Mouse (Mus musculus) embryonic facial prominence, embryonic 15.5 days (tissue): ENCODE results near the gene Fam213a. TPM values are rescaled to one million over a fixed set of nuclear protein-coding genes. Genes with fewer than 3 reads are reported as not detected.
"Not testable (repeated sequence)": the region's sequence is repeated elsewhere in the genome, so short reads cannot be mapped to it uniquely, and the experiment has no call there.

Source experiments
- ATAC-seq: fragments of 200-750 bp; cut with Nextera tagmentation; 2 replicates; pipeline ENCODE4 v1.8.0; 2017; ENCODE audit warnings: low read depth, moderate TSS enrichment; ENCODE audit not compliant: insufficient number of reproducible peaks, low FRiP score, low TSS enrichment
- H3K27ac ChIP-seq: fragments of 300-500 bp; sonication (generic); replicated peaks from 2 replicates; pipeline ENCODE4 v1.5.1; 2015; ENCODE audit warnings: mild to moderate bottlenecking, inconsistent platforms
- H3K27me3 ChIP-seq: fragments of 300-500 bp; sonication (generic); 2 replicates; pipeline ENCODE4 v1.6.1; 2015; ENCODE audit warnings: inconsistent platforms
- H3K36me3 ChIP-seq: fragments of 300-500 bp; sonication (generic); 2 replicates; pipeline ENCODE4 v1.6.1; 2015; ENCODE audit warnings: mild to moderate bottlenecking, inconsistent platforms
- H3K4me1 ChIP-seq: fragments of 300-500 bp; sonication (generic); 2 replicates; pipeline ENCODE4 v1.6.1; 2015; ENCODE audit warnings: inconsistent platforms
- H3K4me2 ChIP-seq: fragments of 300-500 bp; sonication (generic); replicated peaks from 2 replicates; pipeline ENCODE4 v1.6.1; 2015; ENCODE audit warnings: mild to moderate bottlenecking, inconsistent platforms
- H3K4me3 ChIP-seq: fragments of 300-500 bp; sonication (generic); replicated peaks from 2 replicates; pipeline ENCODE4 v1.5.1; 2015; ENCODE audit warnings: mild to moderate bottlenecking, inconsistent platforms
- H3K9ac ChIP-seq: fragments of 300-500 bp; sonication (generic); 2 replicates; pipeline ENCODE4 v1.6.1; 2015; ENCODE audit warnings: inconsistent platforms
- H3K9me3 ChIP-seq: fragments of 300-500 bp; sonication (generic); replicated peaks from 2 replicates; pipeline ENCODE4 v1.6.1; 2016; ENCODE audit warnings: inconsistent platforms
- WGBS: fragments of 180-500 bp; shearing (Covaris S2); methylation state at CpG from one replicate; pipeline ENCODE4 v1.1.7; 2015; 5-methylcytosine and 5-hydroxymethylcytosine counted together
- polyA plus RNA-seq: library from polyadenylated mRNA; unstranded; fragments of >200 nt; fragmentation: Nextera tagmentation; extraction: Ambion mirVana; gene quantifications from 2 replicates; pipeline ENCODE4 v1.2.1, GENCODE M21; 2015

Gene Fam213a
- polyA plus RNA-seq, result 89.0 and 91.4 TPM in 2 replicates

DNA sequence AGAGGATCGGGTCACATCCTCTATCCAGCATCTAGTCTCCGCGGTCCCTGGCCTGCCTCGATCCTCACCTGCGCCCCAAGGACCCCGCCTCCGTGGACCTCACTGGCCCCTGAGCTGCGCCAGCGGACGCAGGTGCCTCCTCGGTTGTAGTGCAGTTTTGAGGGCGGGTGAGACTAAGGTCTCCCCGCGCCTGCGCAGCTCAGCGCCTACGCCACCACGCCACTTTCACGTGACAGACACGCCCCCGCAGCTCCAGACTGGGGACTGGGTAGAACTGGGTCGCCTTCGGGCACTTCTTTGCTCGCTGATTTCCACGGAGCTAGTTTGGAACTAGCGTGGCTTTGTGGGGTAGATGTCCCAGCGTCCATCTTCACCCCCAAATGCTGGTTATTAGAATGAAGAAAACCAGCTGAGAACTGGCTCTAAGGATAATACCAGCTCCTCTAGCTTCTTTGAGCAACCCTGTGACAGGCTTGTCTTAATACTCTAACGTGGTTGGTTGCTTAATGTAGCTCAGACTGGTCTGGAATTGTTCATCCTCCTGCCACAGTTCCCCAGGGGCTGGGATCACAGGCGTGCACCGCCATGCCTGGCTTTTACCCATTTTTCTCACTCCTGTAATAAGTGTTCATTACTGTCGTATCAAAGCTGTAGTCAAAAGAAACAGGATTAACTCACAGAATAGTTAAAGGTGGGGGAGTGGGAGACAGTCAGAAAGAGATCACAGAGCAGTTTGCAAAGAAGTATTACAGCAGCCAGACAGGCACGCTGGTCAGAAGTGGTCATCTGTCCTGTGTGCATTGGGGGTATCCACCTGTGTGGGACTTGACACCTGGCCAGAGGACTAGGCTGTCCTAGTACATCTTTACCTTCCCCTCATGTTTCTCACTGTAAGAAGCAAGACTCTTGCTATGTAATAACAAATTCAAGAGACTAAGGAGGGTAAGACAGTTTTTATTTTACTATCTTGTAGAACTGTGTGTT lies at the start of gene Fam213a:
TSS of gene Fam213a (minus strand) at position 159 of the 984 bp plus-strand sequence.
- WGBS, result 3% methylated on average over 32 of the region's 32 CpGs
- Histone ChIP-seq H3K4me2 (peak within 1 kb of the TSS; percentile 89), H3K4me3 (peak within 1 kb of the TSS; percentile 60), H3K36me3 (no peaks in the 10 kb centered on the region), H3K9ac (peak within 1 kb of the TSS; percentile 44), H3K4me1 (peaks cover 9% of the 10 kb centered on the region; the same call in 1 of the 2 replicates), H3K27me3 (no peaks in the 10 kb centered on the region), H3K9me3 (no peaks in the 10 kb centered on the region), H3K27ac (peak within 1 kb of the TSS; percentile 73)
- ATAC-seq, result peak; percentile 91

DNA sequence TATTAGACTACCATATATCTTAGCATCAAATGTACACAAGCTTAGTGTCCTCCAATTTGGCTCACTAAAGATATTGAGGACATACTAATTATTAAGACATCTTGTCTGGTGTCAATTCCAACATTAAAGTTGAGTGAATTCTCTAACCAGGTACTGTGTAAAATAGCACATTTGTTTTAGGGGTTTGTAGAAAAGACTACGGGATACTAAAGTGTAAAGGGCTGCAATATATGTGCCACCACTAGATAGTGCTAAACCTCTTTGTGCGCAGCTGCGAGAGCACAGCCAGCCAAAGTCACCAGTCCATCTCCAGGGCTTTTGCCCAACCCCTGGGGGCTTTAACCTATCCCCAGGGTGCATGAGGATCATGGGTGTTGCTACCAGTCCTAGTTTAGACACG lies 39.6 kb upstream of the Fam213a start:
- H3K27me3 ChIP-seq, H3K27ac ChIP-seq, H3K4me1 ChIP-seq, H3K9me3 ChIP-seq, H3K4me3 ChIP-seq, ATAC-seq, H3K4me2 ChIP-seq, H3K36me3 ChIP-seq, H3K9ac ChIP-seq: not testable (repeated sequence)
- 71% methylated on average over 3 of the region's 4 CpGs for WGBS

GRCm38 (mm10) chr14:41052481-41052880 lies 38.9 kb upstream of the Fam213a start:
- Histone ChIP-seq H3K36me3 (no peaks in the 10 kb centered on the region), H3K4me1 (no peaks in the 10 kb centered on the region), H3K27me3 (no peaks in the 10 kb centered on the region), H3K9ac (no peak overlapping the region), H3K27ac (no peak overlapping the region), H3K9me3 (no peaks in the 10 kb centered on the region), H3K4me2 (no peak overlapping the region), H3K4me3 (no peak overlapping the region)
- 79% methylated on average over 5 of the region's 5 CpGs for WGBS
- no peak for ATAC-seq

DNA sequence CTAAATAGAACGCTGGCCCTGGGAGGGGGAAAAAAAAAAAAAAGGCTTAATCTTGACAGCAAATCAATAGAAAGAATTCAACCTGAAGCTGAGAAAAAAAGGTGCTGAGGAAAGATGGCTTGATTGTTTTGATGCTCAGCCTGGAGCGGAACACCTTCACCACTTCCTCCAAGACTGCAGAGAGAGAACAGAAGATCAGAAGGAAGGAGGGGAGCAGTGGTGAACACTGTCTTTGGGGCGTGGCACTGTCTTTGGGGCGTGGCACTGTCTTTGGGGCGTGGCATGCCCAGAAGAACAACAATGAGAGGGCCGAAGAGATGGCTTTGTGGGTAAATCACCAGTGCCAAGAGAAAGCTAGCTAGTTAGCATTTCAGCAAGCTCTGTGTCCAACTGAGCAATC lies 36.9 kb upstream of the Fam213a start:
- Histone ChIP-seq H3K27ac (no peak overlapping the region), H3K36me3 (no peaks in the 10 kb centered on the region), H3K4me3 (no peak overlapping the region), H3K4me1 (no peaks in the 10 kb centered on the region), H3K9ac (no peak overlapping the region), H3K4me2 (no peak overlapping the region), H3K27me3 (no peaks in the 10 kb centered on the region), H3K9me3 (no peaks in the 10 kb centered on the region)
- no peak for ATAC-seq
- 70% methylated on average over 6 of the region's 6 CpGs for WGBS

DNA sequence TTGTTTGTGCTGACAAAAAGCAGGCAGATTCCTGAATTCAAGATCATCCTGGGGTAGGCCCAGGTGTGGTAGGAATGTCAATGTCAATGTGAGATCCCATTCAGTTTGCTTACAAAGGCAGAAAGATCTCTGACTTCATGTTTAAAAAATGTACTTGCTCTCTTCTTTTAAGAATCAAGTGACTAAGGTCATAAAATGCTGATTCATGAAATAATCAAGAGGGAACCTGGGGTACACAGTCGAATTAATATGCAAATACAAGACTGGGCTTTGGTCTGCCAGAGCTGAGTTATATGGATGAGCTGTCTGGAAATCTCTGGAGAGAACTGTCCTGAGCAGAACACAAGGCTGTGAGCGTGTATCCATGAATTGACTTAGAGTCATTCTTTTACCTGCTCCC lies 33.8 kb upstream of the Fam213a start:
- 73% methylated on average over 2 of the region's 2 CpGs for WGBS
- no peaks in the 10 kb centered on the region for H3K4me1 ChIP-seq
- no peaks in the 10 kb centered on the region for H3K27me3 ChIP-seq
- ATAC-seq, result no peak
- no peak overlapping the region for H3K9ac ChIP-seq
- H3K9me3 ChIP-seq, result no peaks in the 10 kb centered on the region
- H3K27ac ChIP-seq, result no peak overlapping the region
- H3K36me3 ChIP-seq, result no peaks in the 10 kb centered on the region
- H3K4me3 ChIP-seq, result no peak overlapping the region
- H3K4me2 ChIP-seq, result no peak overlapping the region

DNA sequence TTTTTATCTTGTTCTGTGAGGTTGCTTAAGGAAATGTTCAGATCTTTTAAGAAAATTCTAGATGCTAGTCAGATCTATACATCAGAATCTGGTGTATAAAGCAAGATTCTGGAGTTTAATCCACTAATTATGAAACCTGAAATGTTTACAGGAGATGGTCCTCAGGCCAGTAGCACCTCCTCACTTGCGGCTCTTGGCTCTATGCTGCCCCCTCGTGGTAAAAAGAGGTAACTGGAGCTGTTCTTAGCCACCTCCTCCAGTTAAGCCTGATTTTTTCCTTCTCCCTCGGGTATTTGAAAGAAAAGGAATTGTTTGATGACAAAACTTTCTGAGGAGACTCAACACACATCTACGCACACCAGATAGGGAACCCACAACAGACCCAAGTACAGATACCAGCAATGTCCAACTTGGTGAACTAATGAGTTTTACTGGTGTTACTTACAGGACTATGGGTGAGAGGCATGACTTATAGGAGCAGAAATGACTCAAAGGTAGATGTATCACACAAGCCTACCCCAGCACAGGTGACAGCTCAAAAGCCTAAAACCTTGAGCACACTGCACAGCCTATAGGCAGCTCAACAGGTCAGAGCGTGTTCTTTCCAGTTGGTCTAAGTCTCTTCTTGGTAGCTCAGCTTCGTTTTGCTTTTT lies 21.7 kb upstream of the Fam213a start:
- no peaks in the 10 kb centered on the region for H3K4me1 ChIP-seq
- ATAC-seq, result no peak
- no peak overlapping the region for H3K27ac ChIP-seq
- no peaks in the 10 kb centered on the region for H3K36me3 ChIP-seq
- H3K4me2 ChIP-seq, result no peak overlapping the region
- no peak overlapping the region for H3K9ac ChIP-seq
- 29% methylated on average over 6 of the region's 6 CpGs for WGBS
- no peaks in the 10 kb centered on the region for H3K27me3 ChIP-seq
- no peaks in the 10 kb centered on the region for H3K9me3 ChIP-seq
- H3K4me3 ChIP-seq, result no peak overlapping the region

GRCm38 (mm10) chr14:41033135-41034110 lies 19.8 kb upstream of the Fam213a start:
- ATAC-seq, result no peak
- Histone ChIP-seq H3K9me3 (no peaks in the 10 kb centered on the region), H3K4me1 (no peaks in the 10 kb centered on the region), H3K4me3 (no peak overlapping the region), H3K27me3 (no peaks in the 10 kb centered on the region), H3K4me2 (no peak overlapping the region), H3K36me3 (no peaks in the 10 kb centered on the region), H3K9ac (no peak overlapping the region), H3K27ac (no peak overlapping the region)
- WGBS, result 57% methylated on average over 13 of the region's 13 CpGs

DNA sequence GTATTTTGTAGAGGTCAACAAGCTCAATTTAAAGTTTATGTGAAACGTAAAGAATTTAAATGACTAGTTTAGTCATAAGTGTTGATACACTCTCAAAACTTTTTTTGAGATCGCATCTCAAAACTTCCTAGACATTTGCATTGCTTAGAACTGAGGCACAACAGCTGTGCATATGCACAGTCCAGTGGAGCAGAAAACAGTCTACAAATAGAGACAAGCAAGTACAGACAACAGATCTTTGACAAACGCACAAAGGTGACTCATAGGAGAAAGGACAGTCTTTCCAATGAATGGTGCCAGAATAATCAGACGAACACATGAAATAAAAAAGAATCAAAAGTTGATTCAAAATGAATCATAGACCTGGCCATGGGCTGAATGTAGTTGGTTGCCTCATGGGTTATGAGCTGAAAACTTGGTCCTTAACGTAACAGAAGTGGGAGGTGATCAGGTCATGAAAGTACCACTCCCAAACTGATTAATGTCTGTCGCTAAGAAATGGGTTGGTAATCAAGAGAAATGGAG lies 17.5 kb upstream of the Fam213a start:
- H3K27me3 ChIP-seq, result no peaks in the 10 kb centered on the region
- no peak overlapping the region for H3K4me2 ChIP-seq
- 89% methylated on average over 6 of the region's 6 CpGs for WGBS
- H3K9ac ChIP-seq, result no peak overlapping the region
- ATAC-seq, result no peak
- H3K9me3 ChIP-seq, result no peaks in the 10 kb centered on the region
- H3K36me3 ChIP-seq, result no peaks in the 10 kb centered on the region
- no peaks in the 10 kb centered on the region for H3K4me1 ChIP-seq
- H3K27ac ChIP-seq, result no peak overlapping the region
- no peak overlapping the region for H3K4me3 ChIP-seq

DNA sequence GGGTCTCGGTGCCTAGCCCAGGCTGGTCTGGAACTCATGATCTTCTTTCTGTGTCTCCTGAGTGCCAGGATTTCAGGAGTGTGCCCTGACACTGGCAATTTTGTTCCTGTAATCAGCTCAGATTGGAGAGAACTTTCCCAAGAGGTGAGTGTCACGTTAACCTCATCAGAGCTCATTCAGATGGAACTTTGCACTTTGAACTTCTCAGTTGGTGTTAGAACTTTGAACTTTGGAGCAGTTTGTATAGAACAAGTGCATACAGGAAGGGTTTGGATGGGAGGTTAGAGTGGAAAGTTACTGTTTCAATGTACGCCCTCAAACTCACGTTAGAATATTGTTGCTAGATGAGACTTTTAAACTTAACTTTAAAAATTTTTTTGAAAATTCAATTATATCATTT lies 15.7 kb upstream of the Fam213a start:
- H3K27me3 ChIP-seq, result no peaks in the 10 kb centered on the region
- H3K9ac ChIP-seq, result no peak overlapping the region
- WGBS, result 72% methylated on average over 4 of the region's 4 CpGs
- no peak for ATAC-seq
- H3K4me1 ChIP-seq, result no peaks in the 10 kb centered on the region
- H3K9me3 ChIP-seq, result no peaks in the 10 kb centered on the region
- no peak overlapping the region for H3K27ac ChIP-seq
- H3K36me3 ChIP-seq, result no peaks in the 10 kb centered on the region
- H3K4me2 ChIP-seq, result no peak overlapping the region
- H3K4me3 ChIP-seq, result no peak overlapping the region

- no peaks in the 10 kb centered on the region for H3K4me1 ChIP-seq
- H3K9me3 ChIP-seq, result no peaks in the 10 kb centered on the region
- no peak for ATAC-seq
- H3K9ac ChIP-seq, result no peak overlapping the region
- no peaks in the 10 kb centered on the region for H3K36me3 ChIP-seq
- WGBS, result 77% methylated on average over 7 of the region's 7 CpGs
- H3K4me2 ChIP-seq, result no peak overlapping the region
- H3K4me3 ChIP-seq, result no peak overlapping the region
- no peak overlapping the region for H3K27ac ChIP-seq
- no peaks in the 10 kb centered on the region for H3K27me3 ChIP-seq
Observed at GRCm38 (mm10) chr14:41025594-41026284, 12.2 kb upstream of the Fam213a start.
